Mouse (Mus musculus) c-Kit-positive CD71-positive TER-119-positive erythroid progenitor cells, embryonic 14.5 days (primary cell): ENCODE data around the gene Clrn3.

Experiments used
- DNase-seq: peaks from one replicate; pipeline ENCODE4 v3.0.0-alpha.2; 2013; ENCODE audit warnings: low spot score

The Clrn3 gene

GRCm38 (mm10) chr7:135486645-135487382 lies 41.6 kb downstream of the Clrn3 start:
- no peak for DNase-seq

GRCm38 (mm10) chr7:135485796-135486410 lies 42.6 kb downstream of the Clrn3 start:
- DNase-seq: no peak

GRCm38 (mm10) chr7:135485116-135485795 lies 43.2 kb downstream of the Clrn3 start:
- DNase-seq: no peak

- no peak for DNase-seq
Measured at GRCm38 (mm10) chr7:135484341-135484740, 44.1 kb downstream of the Clrn3 start.

GRCm38 (mm10) chr7:135483751-135484150 lies 44.7 kb downstream of the Clrn3 start:
- DNase-seq: no peak

GRCm38 (mm10) chr7:135481150-135481549 lies 47.3 kb downstream of the Clrn3 start:
- DNase-seq: no peak

GRCm38 (mm10) chr7:135479912-135480311 lies 48.5 kb downstream of the Clrn3 start:
- no peak for DNase-seq

GRCm38 (mm10) chr7:135479322-135479880 lies 49.1 kb downstream of the Clrn3 start:
- DNase-seq: no peak

GRCm38 (mm10) chr7:135477256-135477655 lies 51.2 kb downstream of the Clrn3 start:
- DNase-seq: no peak

GRCm38 (mm10) chr7:135475981-135476380 lies 52.5 kb downstream of the Clrn3 start:
- no peak for DNase-seq

- DNase-seq: no peak
Measured at GRCm38 (mm10) chr7:135470319-135470718, 58.1 kb downstream of the Clrn3 start.

GRCm38 (mm10) chr7:135468631-135469030 lies 59.8 kb downstream of the Clrn3 start:
- DNase-seq: no peak

- DNase-seq: no peak
Measured at GRCm38 (mm10) chr7:135465293-135465692, 63.2 kb downstream of the Clrn3 start.

- peak; percentile 9 for DNase-seq
Measured at GRCm38 (mm10) chr7:135464689-135465259, 63.7 kb downstream of the Clrn3 start.
